Mouse (Mus musculus) midbrain, embryonic 16.5 days (tissue): ENCODE measurements around the gene Cbfa2t3. TPM values are rescaled to one million over a fixed set of nuclear protein-coding genes. Genes with fewer than 3 reads are reported as not detected.

ENCODE experiments used
- ATAC-seq: fragments of 200-750 bp; cut with Nextera tagmentation; 2 replicates; pipeline ENCODE4 v1.8.0; 2017; ENCODE audit warnings: moderate TSS enrichment
- H3K27ac ChIP-seq: fragments of 300-500 bp; sonication (generic); 2 replicates; pipeline ENCODE4 v1.5.1; 2014; ENCODE audit warnings: mild to moderate bottlenecking, low read length, mixed read lengths
- H3K27me3 ChIP-seq: fragments of 300-500 bp; sonication (generic); 2 replicates; pipeline ENCODE4 v1.6.1; 2014; ENCODE audit warnings: low read depth, low read length, mixed read lengths; ENCODE audit not compliant: control insufficient read depth, insufficient read depth
- H3K36me3 ChIP-seq: fragments of 300-500 bp; sonication (generic); 2 replicates; pipeline ENCODE4 v1.6.1; 2014; ENCODE audit warnings: mild to moderate bottlenecking, low read length, moderate library complexity, mixed read lengths; ENCODE audit not compliant: control insufficient read depth, insufficient read depth
- H3K4me1 ChIP-seq: fragments of 300-500 bp; sonication (generic); 2 replicates; pipeline ENCODE4 v1.6.1; 2014; ENCODE audit warnings: mild to moderate bottlenecking, low read length, mixed read lengths; ENCODE audit not compliant: control insufficient read depth, insufficient read depth
- H3K4me2 ChIP-seq: fragments of 300-500 bp; sonication (generic); 2 replicates; pipeline ENCODE4 v1.6.1; 2014; ENCODE audit warnings: mild to moderate bottlenecking, low read length, mixed read lengths
- H3K4me3 ChIP-seq: fragments of 300-500 bp; sonication (generic); 2 replicates; pipeline ENCODE4 v1.5.1; 2014; ENCODE audit warnings: low read depth, mild to moderate bottlenecking, low read length, moderate library complexity, mixed read lengths
- H3K9ac ChIP-seq: fragments of 300-500 bp; sonication (generic); 2 replicates; pipeline ENCODE4 v1.6.1; 2014; ENCODE audit warnings: low read depth, low read length, mixed read lengths
- H3K9me3 ChIP-seq: fragments of 300-500 bp; sonication (generic); replicated peaks from 2 replicates; pipeline ENCODE4 v1.6.1; 2014; ENCODE audit warnings: mild to moderate bottlenecking, low read length, mixed read lengths; ENCODE audit not compliant: control insufficient read depth, poor library complexity, severe bottlenecking
- WGBS: fragments of 180-500 bp; shearing (Covaris S2); extraction: QIAGEN DNeasy Blood & Tissue Kit; methylation state at CpG from one replicate; pipeline ENCODE4 v1.1.7; 2014; 5-methylcytosine and 5-hydroxymethylcytosine counted together
- polyA plus RNA-seq: library from polyadenylated mRNA; unstranded; fragments of >200 nt; fragmentation: Nextera tagmentation; extraction: Ambion mirVana; gene quantifications from 2 replicates; pipeline ENCODE4 v1.2.1, GENCODE M21; 2015

Cbfa2t3 gene
- polyA plus RNA-seq, 1 experiment from 2014 or later, result 17.7 TPM

GRCm38 (mm10) chr8:122700628-122701027, 1.7 kb upstream of the Cbfa2t3 start:
- Histone ChIP-seq H3K9me3 (no peaks in the 10 kb centered on the region), H3K27me3 (no peaks in the 10 kb centered on the region), H3K4me3 (no peak overlapping the region), H3K36me3 (no peaks in the 10 kb centered on the region), H3K4me2 (no peak overlapping the region), H3K9ac (no peak overlapping the region), H3K4me1 (peaks cover 1% of the 10 kb centered on the region; the same call in 1 of the 2 replicates), H3K27ac (no peak overlapping the region)
- 81% methylated on average over 13 of the region's 13 CpGs for WGBS
- no peak for ATAC-seq

GRCm38 (mm10) chr8:122698254-122698768, 598 bp downstream of the Cbfa2t3 start:
- Histone ChIP-seq H3K9ac (no peak overlapping the region), H3K27me3 (no peaks in the 10 kb centered on the region), H3K27ac (no peak overlapping the region), H3K4me2 (no peak overlapping the region), H3K36me3 (no peaks in the 10 kb centered on the region), H3K4me3 (no peak overlapping the region), H3K4me1 (no peaks in the 10 kb centered on the region), H3K9me3 (no peaks in the 10 kb centered on the region)
- no peak for ATAC-seq
- 83% methylated on average over 5 of the region's 5 CpGs for WGBS

GRCm38 (mm10) chr8:122697586-122697985, 1.3 kb downstream of the Cbfa2t3 start:
- no peak overlapping the region for H3K9ac ChIP-seq
- H3K4me3 ChIP-seq, result no peak overlapping the region
- no peak for ATAC-seq
- no peaks in the 10 kb centered on the region for H3K27me3 ChIP-seq
- H3K36me3 ChIP-seq, result no peaks in the 10 kb centered on the region
- H3K4me1 ChIP-seq, result no peaks in the 10 kb centered on the region
- H3K27ac ChIP-seq, result no peak overlapping the region
- no peaks in the 10 kb centered on the region for H3K9me3 ChIP-seq
- WGBS, result 89% methylated on average over 6 of the region's 6 CpGs
- no peak overlapping the region for H3K4me2 ChIP-seq

GRCm38 (mm10) chr8:122697181-122697581, 1.7 kb downstream of the Cbfa2t3 start:
- H3K4me1 ChIP-seq, result no peaks in the 10 kb centered on the region
- no peak for ATAC-seq
- H3K4me3 ChIP-seq, result no peak overlapping the region
- H3K9me3 ChIP-seq, result no peaks in the 10 kb centered on the region
- no peak overlapping the region for H3K9ac ChIP-seq
- H3K27ac ChIP-seq, result no peak overlapping the region
- H3K36me3 ChIP-seq, result no peaks in the 10 kb centered on the region
- H3K4me2 ChIP-seq, result no peak overlapping the region
- WGBS, result 82% methylated on average over 3 of the region's 3 CpGs
- H3K27me3 ChIP-seq, result no peaks in the 10 kb centered on the region

- Histone ChIP-seq H3K4me1 (no peaks in the 10 kb centered on the region), H3K4me2 (no peak overlapping the region), H3K9ac (no peak overlapping the region), H3K36me3 (no peaks in the 10 kb centered on the region), H3K4me3 (no peak overlapping the region), H3K27me3 (no peaks in the 10 kb centered on the region), H3K27ac (no peak overlapping the region), H3K9me3 (no peaks in the 10 kb centered on the region)
- WGBS, result 70% methylated on average over 7 of the region's 7 CpGs
- no peak for ATAC-seq
These were observed 3.4 kb downstream of the Cbfa2t3 start for GRCm38 (mm10) chr8:122695438-122696042.

GRCm38 (mm10) chr8:122692152-122692551, 6.8 kb downstream of the Cbfa2t3 start:
- no peaks in the 10 kb centered on the region for H3K9me3 ChIP-seq
- H3K27me3 ChIP-seq, result no peaks in the 10 kb centered on the region
- H3K9ac ChIP-seq, result no peak overlapping the region
- WGBS, result 91% methylated on average over 8 of the region's 8 CpGs
- no peak overlapping the region for H3K27ac ChIP-seq
- no peaks in the 10 kb centered on the region for H3K4me1 ChIP-seq
- no peaks in the 10 kb centered on the region for H3K36me3 ChIP-seq
- H3K4me2 ChIP-seq, result no peak overlapping the region
- no peak for ATAC-seq
- no peak overlapping the region for H3K4me3 ChIP-seq

GRCm38 (mm10) chr8:122691018-122691417, 7.9 kb downstream of the Cbfa2t3 start:
- 81% methylated on average over 6 of the region's 6 CpGs for WGBS
- no peak overlapping the region for H3K4me3 ChIP-seq
- H3K27me3 ChIP-seq, result no peaks in the 10 kb centered on the region
- no peak overlapping the region for H3K27ac ChIP-seq
- H3K4me2 ChIP-seq, result no peak overlapping the region
- no peaks in the 10 kb centered on the region for H3K4me1 ChIP-seq
- ATAC-seq, result no peak
- no peak overlapping the region for H3K9ac ChIP-seq
- H3K9me3 ChIP-seq, result no peaks in the 10 kb centered on the region
- H3K36me3 ChIP-seq, result no peaks in the 10 kb centered on the region

- Histone ChIP-seq H3K27ac (no peak overlapping the region), H3K9ac (no peak overlapping the region), H3K27me3 (no peaks in the 10 kb centered on the region), H3K4me2 (no peak overlapping the region), H3K36me3 (no peaks in the 10 kb centered on the region), H3K4me1 (no peaks in the 10 kb centered on the region), H3K4me3 (no peak overlapping the region), H3K9me3 (no peaks in the 10 kb centered on the region)
- 96% methylated on average over 1 of the region's 1 CpGs for WGBS
- no peak for ATAC-seq
These were observed 9.6 kb downstream of the Cbfa2t3 start for GRCm38 (mm10) chr8:122689315-122689714.

- Histone ChIP-seq H3K4me3 (no peak overlapping the region), H3K9ac (no peak overlapping the region), H3K4me1 (no peaks in the 10 kb centered on the region), H3K27me3 (no peaks in the 10 kb centered on the region), H3K27ac (no peak overlapping the region), H3K4me2 (no peak overlapping the region), H3K36me3 (no peaks in the 10 kb centered on the region), H3K9me3 (no peaks in the 10 kb centered on the region)
- 76% methylated on average over 9 of the region's 9 CpGs for WGBS
- ATAC-seq, result no peak
These were observed 12.0 kb downstream of the Cbfa2t3 start for GRCm38 (mm10) chr8:122686879-122687278.
